Mouse (Mus musculus): Measurements from ENCODE around the gene Olfr315. TPM values are rescaled to one million over a fixed set of nuclear protein-coding genes. Genes with fewer than 3 reads are reported as not detected.
"Not testable (repeated sequence)": the region's sequence is repeated elsewhere in the genome, so short reads cannot be mapped to it uniquely, and the experiment has no call there.

The Olfr315 gene
- total and polyA plus RNA-seq, 2 experiments from 2014 or later = 0.29 TPM; not detected in 1

GRCm38 (mm10) chr11:58815676-58816075 lies 42.7 kb downstream of the Olfr315 start:
- TF ChIP-seq CTCF (IDR thresholded peaks at IDR 0.05; ENCODE audit: low read depth) = no peak
- Histone ChIP-seq H3K4me1 (ENCODE audit: insufficient read depth) (no peaks in the 10 kb centered on the region), H3K4me3 (ENCODE audit: low read depth, low read length) (no peak overlapping the region), H3K4me2 (ENCODE audit: low read depth) (no peak overlapping the region), H3K36me3 (ENCODE audit: insufficient read depth) (no peaks in the 10 kb centered on the region), H3K9ac (no peak overlapping the region), H3K9me3 (ENCODE audit: low read length) (no peaks in the 10 kb centered on the region), H3K27me3 (ENCODE audit: insufficient read depth, low read length) (no peaks in the 10 kb centered on the region), H3K27ac (ENCODE audit: low read depth, low read length) (no peak overlapping the region)
- no peak for ATAC-seq
- 95% methylated on average over 1 of the region's 1 CpGs for WGBS
- DNase-seq = no peak

- DNase-seq; H3K9ac ChIP-seq; H3K4me2 ChIP-seq (ENCODE audit: low read depth); H3K4me3 ChIP-seq (ENCODE audit: low read depth, low read length); H3K27me3 ChIP-seq (ENCODE audit: insufficient read depth, low read length); H3K9me3 ChIP-seq (ENCODE audit: low read length); H3K27ac ChIP-seq (ENCODE audit: low read depth, low read length); H3K36me3 ChIP-seq (ENCODE audit: insufficient read depth); H3K4me1 ChIP-seq (ENCODE audit: insufficient read depth); ATAC-seq: not testable (repeated sequence)
These were observed 55.9 kb downstream of the Olfr315 start, which contains the start of gene Olfr312 for GRCm38 (mm10) chr11:58828937-58829336. Gene Olfr312 (plus strand): TSS chr11:58829237.

DNA sequence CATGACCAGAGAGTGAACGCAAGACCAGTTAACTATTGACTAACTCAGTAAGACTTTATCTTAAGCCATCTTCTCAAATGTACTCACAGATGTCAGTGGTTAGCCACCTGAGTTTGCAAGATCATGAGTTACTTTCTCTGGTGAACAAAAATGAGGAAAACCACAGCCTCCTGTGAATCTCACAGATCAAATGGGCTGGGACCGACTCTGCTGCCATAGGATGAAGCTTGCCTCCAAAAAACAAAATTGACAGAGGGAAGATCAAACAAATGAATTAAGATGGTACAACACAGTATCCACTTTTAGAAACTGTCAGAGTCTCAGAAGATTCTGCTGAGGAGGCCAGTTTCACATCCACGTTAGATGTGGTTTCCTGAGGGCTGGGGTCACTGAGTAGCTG lies 56.8 kb downstream of the Olfr315 start:
- no peak for DNase-seq
- H3K27me3 ChIP-seq (ENCODE audit: insufficient read depth, low read length) = no peaks in the 10 kb centered on the region
- H3K27ac ChIP-seq (ENCODE audit: low read depth, low read length) = no peak overlapping the region
- no peak overlapping the region for H3K4me3 ChIP-seq (ENCODE audit: low read depth, low read length)
- no peaks in the 10 kb centered on the region for H3K4me1 ChIP-seq (ENCODE audit: insufficient read depth)
- no peaks in the 10 kb centered on the region for H3K36me3 ChIP-seq (ENCODE audit: insufficient read depth)
- 84% methylated on average over 3 of the region's 3 CpGs for WGBS
- no peak overlapping the region for H3K4me2 ChIP-seq (ENCODE audit: low read depth)
- no peak for TF ChIP-seq CTCF (IDR thresholded peaks at IDR 0.05; ENCODE audit: low read depth)
- H3K9ac ChIP-seq = no peak overlapping the region
- no peaks in the 10 kb centered on the region for H3K9me3 ChIP-seq (ENCODE audit: low read length)
- no peak for ATAC-seq

Other genes with a start within 250 kb of the Olfr315 start
- 0.24 TPM in 1 of 2 replicates, not detected in the other for gene Olfr330, start 238.4 kb upstream of the Olfr315 start, total RNA-seq (2014; rRNA removed)
- gene Olfr330, start 238.4 kb upstream of the Olfr315 start, polyA plus RNA-seq (2015; fragmentation: Nextera tagmentation; extraction: Ambion mirVana) = not detected in 2 replicates
- not detected in 2 replicates for gene Olfr329-ps, start 226.8 kb upstream of the Olfr315 start, total RNA-seq (2014; rRNA removed)
- not detected in 2 replicates for gene Olfr329-ps, start 226.8 kb upstream of the Olfr315 start, polyA plus RNA-seq (2015; fragmentation: Nextera tagmentation; extraction: Ambion mirVana)
- gene Olfr328, start 217.6 kb upstream of the Olfr315 start, total RNA-seq (2014; rRNA removed) = not detected in 2 replicates
- gene Olfr328, start 217.6 kb upstream of the Olfr315 start, polyA plus RNA-seq (2015; fragmentation: Nextera tagmentation; extraction: Ambion mirVana) = not detected in 2 replicates
- gene Olfr224, start 202.6 kb upstream of the Olfr315 start, total RNA-seq (2014; rRNA removed) = not detected in 2 replicates
- gene Olfr224, start 202.6 kb upstream of the Olfr315 start, polyA plus RNA-seq (2015; fragmentation: Nextera tagmentation; extraction: Ambion mirVana) = 0.10 TPM in 1 of 2 replicates, not detected in the other
- not detected in 2 replicates for gene Olfr325, start 195.5 kb upstream of the Olfr315 start, total RNA-seq (2014; rRNA removed)
- gene Olfr325, start 195.5 kb upstream of the Olfr315 start, polyA plus RNA-seq (2015; fragmentation: Nextera tagmentation; extraction: Ambion mirVana) = not detected in 2 replicates
- gene Olfr324, start 178.1 kb upstream of the Olfr315 start, total RNA-seq (2014; rRNA removed) = not detected in 2 replicates
- 0.13 TPM in 1 of 2 replicates, not detected in the other for gene Olfr324, start 178.1 kb upstream of the Olfr315 start, polyA plus RNA-seq (2015; fragmentation: Nextera tagmentation; extraction: Ambion mirVana)
- not detected in 2 replicates for gene 2210407C18Rik, start 157.1 kb upstream of the Olfr315 start, total RNA-seq (2014; rRNA removed)
- gene 2210407C18Rik, start 157.1 kb upstream of the Olfr315 start, polyA plus RNA-seq (2015; fragmentation: Nextera tagmentation; extraction: Ambion mirVana) = not detected in 2 replicates
- gene Olfr323, start 142.7 kb upstream of the Olfr315 start, total RNA-seq (2014; rRNA removed) = not detected in 2 replicates
- not detected in 2 replicates for gene Olfr323, start 142.7 kb upstream of the Olfr315 start, polyA plus RNA-seq (2015; fragmentation: Nextera tagmentation; extraction: Ambion mirVana)
- gene Trim58, start 132.7 kb upstream of the Olfr315 start, total RNA-seq (2014; rRNA removed) = 0.15 TPM in 1 of 2 replicates, not detected in the other
- gene Trim58, start 132.7 kb upstream of the Olfr315 start, polyA plus RNA-seq (2015; fragmentation: Nextera tagmentation; extraction: Ambion mirVana) = 0.06 and 0.19 TPM in 2 replicates
- not detected in 2 replicates for gene Olfr322, start 114.4 kb upstream of the Olfr315 start, total RNA-seq (2014; rRNA removed)
- not detected in 2 replicates for gene Olfr322, start 114.4 kb upstream of the Olfr315 start, polyA plus RNA-seq (2015; fragmentation: Nextera tagmentation; extraction: Ambion mirVana)
- gene Olfr320, start 92.1 kb upstream of the Olfr315 start, total RNA-seq (2014; rRNA removed) = not detected in 2 replicates
- not detected in 2 replicates for gene Olfr320, start 92.1 kb upstream of the Olfr315 start, polyA plus RNA-seq (2015; fragmentation: Nextera tagmentation; extraction: Ambion mirVana)
- not detected in 2 replicates for gene Olfr319, start 74.0 kb upstream of the Olfr315 start, total RNA-seq (2014; rRNA removed)
- not detected in 2 replicates for gene Olfr319, start 74.0 kb upstream of the Olfr315 start, polyA plus RNA-seq (2015; fragmentation: Nextera tagmentation; extraction: Ambion mirVana)
- gene Olfr318, start 49.2 kb upstream of the Olfr315 start, total RNA-seq (2014; rRNA removed) = not detected in 2 replicates
- not detected in 2 replicates for gene Olfr318, start 49.2 kb upstream of the Olfr315 start, polyA plus RNA-seq (2015; fragmentation: Nextera tagmentation; extraction: Ambion mirVana)
- gene Olfr317, start 34.0 kb upstream of the Olfr315 start, total RNA-seq (2014; rRNA removed) = 0.15 and 0.81 TPM in 2 replicates
- gene Olfr317, start 34.0 kb upstream of the Olfr315 start, polyA plus RNA-seq (2015; fragmentation: Nextera tagmentation; extraction: Ambion mirVana) = 0.12 and 0.13 TPM in 2 replicates
- gene Olfr316, start 20.5 kb upstream of the Olfr315 start, total RNA-seq (2014; rRNA removed) = not detected in 2 replicates
- 0.16 TPM in 1 of 2 replicates, not detected in the other for gene Olfr316, start 20.5 kb upstream of the Olfr315 start, polyA plus RNA-seq (2015; fragmentation: Nextera tagmentation; extraction: Ambion mirVana)
- not detected in 2 replicates for gene Olfr314, start 9.8 kb downstream of the Olfr315 start, total RNA-seq (2014; rRNA removed)
- not detected in 2 replicates for gene Olfr314, start 9.8 kb downstream of the Olfr315 start, polyA plus RNA-seq (2015; fragmentation: Nextera tagmentation; extraction: Ambion mirVana)
- 8.0 and 8.6 TPM in 2 replicates for gene Fam183b, start 28.8 kb downstream of the Olfr315 start, total RNA-seq (2014; rRNA removed)
- gene Fam183b, start 28.8 kb downstream of the Olfr315 start, polyA plus RNA-seq (2015; fragmentation: Nextera tagmentation; extraction: Ambion mirVana) = 8.6 and 12.0 TPM in 2 replicates
- gene Olfr313, start 41.8 kb downstream of the Olfr315 start, total RNA-seq (2014; rRNA removed) = not detected in 2 replicates
- not detected in 2 replicates for gene Olfr313, start 41.8 kb downstream of the Olfr315 start, polyA plus RNA-seq (2015; fragmentation: Nextera tagmentation; extraction: Ambion mirVana)
- gene Olfr312, start 56.0 kb downstream of the Olfr315 start, total RNA-seq (2014; rRNA removed) = not detected in 2 replicates
- gene Olfr312, start 56.0 kb downstream of the Olfr315 start, polyA plus RNA-seq (2015; fragmentation: Nextera tagmentation; extraction: Ambion mirVana) = not detected in 2 replicates
- not detected in 2 replicates for gene Olfr311, start 66.1 kb downstream of the Olfr315 start, total RNA-seq (2014; rRNA removed)
- not detected in 2 replicates for gene Olfr311, start 66.1 kb downstream of the Olfr315 start, polyA plus RNA-seq (2015; fragmentation: Nextera tagmentation; extraction: Ambion mirVana)
- gene Gm12258, start 74.0 kb downstream of the Olfr315 start, total RNA-seq (2014; rRNA removed) = 22.6 and 22.8 TPM in 2 replicates
- gene Gm12258, start 74.0 kb downstream of the Olfr315 start, polyA plus RNA-seq (2015; fragmentation: Nextera tagmentation; extraction: Ambion mirVana) = 6.2 and 10.2 TPM in 2 replicates
- 8.5 and 8.8 TPM in 2 replicates for gene 2810021J22Rik, start 94.0 kb downstream of the Olfr315 start, total RNA-seq (2014; rRNA removed)
- gene 2810021J22Rik, start 94.0 kb downstream of the Olfr315 start, polyA plus RNA-seq (2015; fragmentation: Nextera tagmentation; extraction: Ambion mirVana) = 5.3 and 8.2 TPM in 2 replicates
- gene Zfp39, start 131.0 kb downstream of the Olfr315 start, total RNA-seq (2014; rRNA removed) = 13.0 and 13.2 TPM in 2 replicates
- 4.4 and 7.0 TPM in 2 replicates for gene Zfp39, start 131.0 kb downstream of the Olfr315 start, polyA plus RNA-seq (2015; fragmentation: Nextera tagmentation; extraction: Ambion mirVana)
- 0.10 TPM in 1 of 2 replicates, not detected in the other for gene Btnl10, start 144.7 kb downstream of the Olfr315 start, total RNA-seq (2014; rRNA removed)
- gene Btnl10, start 144.7 kb downstream of the Olfr315 start, polyA plus RNA-seq (2015; fragmentation: Nextera tagmentation; extraction: Ambion mirVana) = not detected in 2 replicates
- gene Rnf187, start 165.7 kb downstream of the Olfr315 start, total RNA-seq (2014; rRNA removed) = 668 and 716 TPM in 2 replicates
- 583 and 608 TPM in 2 replicates for gene Rnf187, start 165.7 kb downstream of the Olfr315 start, polyA plus RNA-seq (2015; fragmentation: Nextera tagmentation; extraction: Ambion mirVana)
- 446 and 960 TPM in 2 replicates for gene Hist3h2ba, start 175.7 kb downstream of the Olfr315 start, total RNA-seq (2014; rRNA removed)
- gene Hist3h2ba, start 175.7 kb downstream of the Olfr315 start, polyA plus RNA-seq (2015; fragmentation: Nextera tagmentation; extraction: Ambion mirVana) = 111 and 146 TPM in 2 replicates
- gene Hist3h2a, start 181.5 kb downstream of the Olfr315 start, total RNA-seq (2014; rRNA removed) = 181 and 199 TPM in 2 replicates
- gene Hist3h2a, start 181.5 kb downstream of the Olfr315 start, polyA plus RNA-seq (2015; fragmentation: Nextera tagmentation; extraction: Ambion mirVana) = 58.0 and 58.7 TPM in 2 replicates
- 3.4 and 4.0 TPM in 2 replicates for gene Trim17, start 181.5 kb downstream of the Olfr315 start, total RNA-seq (2014; rRNA removed)
- 0.65 TPM in 2 replicates for gene Trim17, start 181.5 kb downstream of the Olfr315 start, polyA plus RNA-seq (2015; fragmentation: Nextera tagmentation; extraction: Ambion mirVana)
- gene Trim11, start 204.9 kb downstream of the Olfr315 start, total RNA-seq (2014; rRNA removed) = 29.2 and 31.9 TPM in 2 replicates
- 13.5 and 16.0 TPM in 2 replicates for gene Trim11, start 204.9 kb downstream of the Olfr315 start, polyA plus RNA-seq (2015; fragmentation: Nextera tagmentation; extraction: Ambion mirVana)

All from forebrain, postnatal 0 days (tissue).